Mouse (Mus musculus) adrenal gland, postnatal 25 days (tissue): Measurements from ENCODE around the gene Mettl11b. TPM values are rescaled to one million over a fixed set of nuclear protein-coding genes. Genes with fewer than 3 reads are reported as not detected.
"Not testable (repeated sequence)": the region's sequence is repeated elsewhere in the genome, so short reads cannot be mapped to it uniquely, and the experiment has no call there.

Experiments
- DNase-seq: peaks from one replicate; pipeline ENCODE4 v3.0.0; 2021; ENCODE audit warnings: mixed read lengths
- long read RNA-seq: library from polyadenylated mRNA; stranded (forward); transcript quantifications from one replicate; pipeline ENCODE4 v2.0.0, GENCODE M21; 2021
- total RNA-seq: library from RNA; stranded (reverse); gene quantifications from 2 replicates; pipeline ENCODE4 v1.2.3, GENCODE M21; 2021

The Mettl11b gene
- total RNA-seq = not detected in 2 replicates
- long read RNA-seq = 0 reads

DNA sequence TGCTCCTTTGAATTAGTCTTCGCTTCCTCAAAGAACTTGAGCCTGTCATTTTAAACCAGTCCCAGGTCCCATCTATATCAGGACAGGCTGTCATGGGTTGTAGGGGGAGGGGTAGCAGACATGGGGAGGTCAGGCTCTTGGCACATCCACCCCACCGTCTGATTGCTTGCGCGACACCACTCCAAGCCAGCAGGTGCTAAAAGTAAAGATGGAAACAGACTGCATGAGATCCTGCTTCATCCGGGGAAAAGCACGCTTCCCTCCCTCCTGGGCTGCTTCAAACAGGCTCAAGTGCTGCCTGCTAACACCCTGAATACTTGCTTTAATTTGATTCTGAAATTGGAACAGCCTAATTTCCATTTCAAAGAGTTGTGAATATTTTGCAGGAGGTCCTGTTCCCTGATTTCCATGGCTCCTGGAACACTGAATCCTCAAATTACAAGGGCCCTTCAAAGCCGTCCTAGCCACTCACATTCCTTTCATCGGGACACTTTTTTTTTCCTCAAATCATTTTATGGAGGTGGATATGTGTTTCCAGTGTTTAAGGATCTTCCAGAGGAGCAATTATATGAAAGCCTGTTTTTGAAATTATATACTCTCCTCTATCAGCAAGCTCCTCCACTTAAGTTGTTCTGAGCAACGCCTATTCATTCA lies at the start of gene Mettl11b:
Mettl11b (minus strand) TSS at position 127 of the 654 bp plus-strand sequence.
- no peak for DNase-seq

DNA sequence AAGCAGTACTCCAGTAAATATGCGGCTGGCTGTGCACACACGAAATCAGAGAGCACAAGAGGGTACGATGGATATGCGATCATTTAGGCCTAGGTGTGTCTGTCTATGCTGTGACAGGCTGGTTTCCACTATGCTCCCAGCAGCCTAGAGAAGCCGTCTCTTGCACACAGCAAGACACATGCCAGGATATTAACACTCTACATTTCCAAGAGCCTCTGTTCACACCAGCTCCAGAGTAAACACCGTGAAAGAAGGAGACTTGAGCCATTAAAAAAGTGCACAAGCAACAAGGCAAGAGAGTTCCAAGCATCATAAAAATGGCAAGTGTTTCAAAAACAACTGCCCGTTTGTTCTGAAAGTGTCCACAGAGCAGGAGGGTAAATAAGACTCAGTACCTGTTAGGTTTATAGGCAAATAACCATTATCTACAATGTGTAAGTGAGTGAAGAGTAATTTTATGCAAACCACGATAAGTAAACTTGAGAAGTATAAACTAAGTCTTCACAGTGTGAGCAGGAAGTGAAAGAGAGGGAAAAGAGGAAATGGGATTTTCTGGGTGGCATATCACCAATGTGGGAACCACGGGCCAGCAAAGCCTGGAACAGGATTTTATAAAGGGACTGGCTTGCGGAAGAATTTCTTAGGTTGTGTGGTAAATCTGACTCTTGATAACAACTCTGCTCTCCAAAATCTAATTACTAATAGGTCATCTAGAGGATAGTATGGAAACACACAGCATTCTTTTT lies 32.6 kb upstream of the Mettl11b start:
- no peak for DNase-seq

DNA sequence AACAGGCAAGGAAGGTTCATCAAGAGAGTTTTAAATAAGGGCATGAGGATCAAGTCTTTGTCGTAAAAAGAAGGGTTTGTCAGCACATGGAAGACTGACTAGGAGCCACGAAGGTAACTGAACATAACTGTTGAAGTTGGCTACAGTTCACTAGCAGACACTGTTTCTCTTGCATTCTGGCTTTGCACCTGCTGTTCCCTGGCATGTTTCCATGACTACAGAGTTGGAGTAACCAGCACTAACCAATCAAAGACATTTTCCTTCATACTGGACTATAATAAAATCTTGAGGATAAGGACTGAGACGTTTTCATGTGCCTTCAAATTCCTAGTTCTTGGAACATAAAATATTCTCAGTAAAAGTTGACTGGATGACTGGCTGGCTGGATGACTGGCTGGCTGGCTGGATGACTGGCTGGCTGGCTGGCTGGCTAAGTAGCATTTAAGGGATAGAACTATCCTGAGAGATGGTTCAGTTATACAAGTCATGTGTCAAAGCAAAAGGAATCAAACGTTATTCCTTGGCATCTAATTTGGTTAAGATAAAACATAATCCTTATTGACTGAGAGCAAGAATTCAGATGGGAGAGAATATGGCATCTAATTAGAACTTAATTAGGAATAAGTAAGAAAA lies 26.4 kb upstream of the Mettl11b start:
- DNase-seq = no peak

DNA sequence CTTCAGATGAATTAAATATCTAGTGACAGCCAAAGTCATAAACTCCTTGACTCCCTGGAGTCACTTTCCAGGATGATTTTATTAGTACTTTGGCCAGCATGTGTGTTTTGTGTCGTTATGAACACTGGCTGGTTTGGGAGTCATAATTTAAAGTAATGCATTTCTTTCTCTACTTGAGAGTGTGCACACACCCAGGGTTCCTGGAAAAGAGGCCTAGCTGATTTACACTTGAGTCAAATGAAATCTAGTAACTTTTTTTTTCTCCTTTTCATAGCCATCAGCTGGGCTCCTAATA lies 12.2 kb upstream of the Mettl11b start:
- no peak for DNase-seq

DNA sequence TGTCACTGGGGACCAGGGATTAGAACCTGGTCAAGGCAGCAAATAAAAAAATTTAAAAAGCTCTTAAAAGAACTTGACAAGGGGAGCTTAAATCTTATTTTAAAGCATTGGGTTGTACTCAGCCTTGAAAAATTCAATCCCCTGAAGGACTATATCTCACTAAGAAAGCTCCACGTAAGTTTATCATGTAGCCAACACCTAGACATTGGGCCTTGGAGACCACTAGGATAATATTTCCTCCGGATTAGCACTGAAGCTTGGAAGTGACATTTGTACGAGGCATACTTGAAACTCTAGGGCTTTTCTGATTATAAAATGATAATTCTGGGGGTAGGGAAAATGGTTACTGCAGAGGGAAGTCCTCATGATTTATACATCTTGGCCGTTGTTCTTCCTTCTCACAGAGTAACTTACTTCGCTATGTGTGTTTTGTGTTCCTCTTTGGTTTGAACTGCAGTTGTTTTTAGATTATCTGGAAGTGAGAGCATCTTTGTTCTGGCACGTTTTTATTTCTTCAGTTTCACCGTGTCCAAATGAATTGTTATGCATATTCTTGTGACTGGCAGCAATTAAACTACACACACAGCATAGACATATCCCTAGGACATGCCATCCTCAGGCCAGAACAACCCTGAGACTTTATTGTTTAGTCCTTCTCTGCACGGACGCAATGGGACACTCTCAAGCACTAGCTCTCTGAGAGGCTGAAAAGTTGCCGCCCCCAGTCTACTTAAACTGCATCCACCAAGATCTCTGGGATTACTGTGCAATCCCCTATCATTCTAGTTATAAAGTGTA lies 11.6 kb upstream of the Mettl11b start:
- no peak for DNase-seq

DNA sequence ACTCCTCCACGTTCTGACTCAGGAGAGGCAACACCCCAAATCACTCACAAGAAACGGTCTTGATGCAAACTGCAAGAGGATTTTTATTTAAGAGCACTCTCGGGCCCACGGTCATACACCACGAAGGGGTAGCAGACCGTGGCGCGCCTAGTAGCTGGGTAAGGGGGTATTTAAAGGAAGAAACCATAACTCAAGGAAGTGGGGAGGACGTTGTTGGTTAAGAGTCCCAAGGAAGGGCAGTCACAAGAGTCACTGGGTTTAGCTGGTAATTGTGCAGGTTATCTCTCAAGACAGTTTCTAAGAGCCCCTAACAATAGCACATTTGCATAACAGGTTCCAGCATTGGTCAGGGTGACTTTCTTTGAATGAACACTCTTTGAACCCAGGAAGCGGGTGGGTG lies 6.1 kb upstream of the Mettl11b start:
- DNase-seq = not testable (repeated sequence)

DNA sequence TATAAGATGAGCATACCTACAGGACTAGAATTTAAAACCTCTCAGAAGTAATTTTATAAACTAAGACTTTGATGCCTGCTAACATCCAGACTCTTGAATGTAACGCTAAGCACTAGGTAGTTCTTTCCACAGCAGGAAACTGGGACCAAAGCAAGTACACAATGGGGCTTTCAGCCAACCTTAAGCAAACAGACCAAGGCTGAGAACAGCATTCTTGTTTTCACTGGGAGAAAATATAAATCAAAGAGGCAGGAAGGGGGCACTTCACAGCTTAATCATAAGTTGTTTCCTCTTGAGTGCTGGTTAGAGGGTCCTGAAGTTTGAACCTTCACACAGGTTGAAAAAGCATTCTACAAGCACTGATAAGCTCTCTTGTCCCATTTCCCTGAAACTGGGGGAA lies 1.1 kb downstream of the Mettl11b start:
- DNase-seq = no peak

DNA sequence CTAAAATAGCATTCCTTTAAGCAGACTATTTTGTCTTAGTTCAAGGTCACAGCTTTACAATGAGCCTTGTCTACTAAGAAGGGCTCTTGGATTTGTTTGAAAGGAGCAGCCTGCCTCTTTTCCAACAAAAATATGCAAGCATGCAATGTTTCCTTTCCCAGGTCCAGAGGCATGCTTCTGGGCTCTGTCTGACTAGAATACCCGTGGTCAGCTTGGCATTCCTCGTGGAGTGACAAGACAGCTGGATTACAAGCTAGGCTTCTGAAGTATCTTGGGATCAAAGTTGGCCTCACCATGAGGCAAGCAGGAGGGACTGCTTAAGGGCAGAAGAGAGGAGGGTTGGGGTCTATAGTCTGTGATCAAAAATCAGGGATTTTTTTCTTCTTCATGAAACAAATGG lies 16.4 kb downstream of the Mettl11b start:
- DNase-seq = no peak

DNA sequence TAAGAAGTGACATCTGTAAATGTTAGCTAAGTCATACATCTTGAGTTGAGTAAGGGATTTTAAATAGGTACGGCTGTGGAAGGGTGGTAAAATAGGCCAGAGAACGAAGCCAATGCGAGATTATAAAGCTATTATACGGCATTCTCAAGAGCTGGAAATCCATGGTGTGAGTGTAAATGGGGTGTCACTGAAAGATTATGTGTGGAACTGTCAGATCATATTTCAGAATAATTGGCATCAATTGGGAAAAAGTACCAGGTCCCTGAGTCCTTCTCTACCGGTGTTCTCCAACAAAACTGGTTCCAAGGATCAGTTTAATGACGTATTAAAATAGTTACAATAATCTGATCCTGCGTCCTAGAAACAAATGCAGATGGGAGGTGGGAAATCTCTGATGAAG lies 24.5 kb downstream of the Mettl11b start:
- DNase-seq = no peak

DNA sequence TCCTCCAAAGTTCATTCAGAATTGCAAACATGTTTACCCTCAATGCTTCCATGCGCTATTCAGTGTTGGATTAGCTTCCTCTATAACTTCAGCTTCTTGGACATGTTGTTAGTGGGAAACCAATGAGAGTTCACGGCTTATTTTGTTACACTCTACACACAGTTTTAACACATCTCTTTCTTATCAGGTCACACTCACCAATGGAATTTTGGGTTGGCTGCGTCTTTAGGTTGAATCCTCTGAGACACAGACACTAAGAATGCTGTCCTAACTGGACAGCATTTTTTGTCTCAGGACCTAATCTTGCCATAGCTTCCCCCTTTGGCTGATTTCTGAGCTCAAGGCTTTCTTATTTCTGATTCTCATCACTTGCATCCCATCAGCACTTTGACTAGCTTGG lies 25.3 kb downstream of the Mettl11b start:
- no peak for DNase-seq

DNA sequence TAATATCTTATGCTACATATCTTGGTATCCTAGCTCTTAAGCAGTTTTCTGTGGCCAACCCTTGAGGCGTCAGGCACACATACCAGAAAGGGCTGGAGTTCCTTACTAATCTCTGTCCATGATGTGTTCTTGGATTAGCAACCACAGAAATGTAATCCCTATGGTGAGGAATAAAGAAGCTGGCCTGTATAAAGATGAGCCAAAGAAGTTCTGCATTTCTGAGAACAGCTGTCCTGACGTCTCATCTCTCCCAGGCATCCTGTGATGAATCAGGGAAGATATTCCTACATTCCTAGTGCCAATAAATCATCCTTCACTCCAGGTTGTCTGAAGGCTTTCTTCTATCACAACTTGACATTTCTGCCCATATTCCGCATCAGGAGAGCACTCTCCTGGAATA lies 33.2 kb downstream of the Mettl11b start:
- DNase-seq = no peak

DNA sequence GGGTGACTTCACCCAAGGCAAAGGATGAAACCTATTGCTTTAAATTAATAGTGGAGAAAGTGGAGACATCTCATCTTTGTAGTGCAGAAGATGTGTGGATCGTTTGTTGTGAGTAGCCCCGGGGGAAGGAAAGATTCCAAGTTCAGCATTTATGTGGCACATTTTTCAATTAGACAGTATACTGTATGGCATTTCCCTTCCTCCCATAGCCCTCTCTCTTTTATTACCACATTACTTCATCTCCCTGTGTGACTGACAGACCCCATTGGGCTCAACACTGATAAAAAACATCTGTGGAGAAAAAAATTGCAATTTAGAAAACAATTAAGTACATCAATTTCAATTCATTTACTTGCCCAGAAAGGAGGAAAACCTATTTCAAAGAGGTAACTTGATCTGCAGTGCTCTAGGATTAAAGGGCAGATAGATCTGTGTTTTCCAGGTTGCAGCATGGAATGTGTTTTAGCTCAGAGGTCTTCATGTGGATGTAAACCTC lies 42.0 kb downstream of the Mettl11b start:
- DNase-seq = no peak

DNA sequence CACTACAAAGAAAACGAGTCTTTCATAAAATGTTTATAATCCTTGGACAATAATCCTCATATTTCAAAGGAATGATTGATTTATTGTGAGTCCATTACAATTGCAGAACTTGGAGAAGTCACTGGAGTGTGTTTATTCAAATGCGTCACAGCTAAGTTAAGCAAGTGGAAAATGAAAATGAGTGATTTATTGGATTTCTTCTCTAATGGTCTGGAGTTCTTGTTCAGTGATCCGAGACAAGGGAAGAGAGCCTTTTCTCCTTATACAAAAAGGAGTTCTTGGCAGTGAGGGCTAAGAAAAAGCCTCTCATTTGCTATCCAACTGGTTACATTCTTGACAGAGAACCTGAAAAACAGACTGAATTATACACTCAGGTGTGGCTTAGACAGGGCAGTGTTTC lies 42.9 kb downstream of the Mettl11b start:
- no peak for DNase-seq

DNA sequence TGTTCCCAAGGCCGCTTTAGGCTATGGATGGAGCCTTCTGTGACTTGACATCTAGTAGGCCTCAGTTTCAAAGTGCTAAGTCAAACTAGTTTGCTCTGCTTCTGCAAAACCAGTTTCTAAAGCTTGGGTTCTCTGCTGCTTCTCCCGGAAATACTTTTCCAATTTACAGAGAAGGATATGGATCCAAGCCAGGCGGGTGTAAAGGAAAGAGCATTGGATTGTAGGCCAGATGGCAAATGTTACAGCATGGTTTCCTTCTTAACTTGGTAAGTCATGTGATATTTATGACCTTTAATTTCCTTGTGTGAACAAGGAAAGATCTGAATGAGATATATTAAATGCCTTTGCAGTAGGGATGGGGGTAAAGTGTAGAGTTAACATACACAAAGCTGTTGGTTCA lies 52.2 kb downstream of the Mettl11b start:
- no peak for DNase-seq

DNA sequence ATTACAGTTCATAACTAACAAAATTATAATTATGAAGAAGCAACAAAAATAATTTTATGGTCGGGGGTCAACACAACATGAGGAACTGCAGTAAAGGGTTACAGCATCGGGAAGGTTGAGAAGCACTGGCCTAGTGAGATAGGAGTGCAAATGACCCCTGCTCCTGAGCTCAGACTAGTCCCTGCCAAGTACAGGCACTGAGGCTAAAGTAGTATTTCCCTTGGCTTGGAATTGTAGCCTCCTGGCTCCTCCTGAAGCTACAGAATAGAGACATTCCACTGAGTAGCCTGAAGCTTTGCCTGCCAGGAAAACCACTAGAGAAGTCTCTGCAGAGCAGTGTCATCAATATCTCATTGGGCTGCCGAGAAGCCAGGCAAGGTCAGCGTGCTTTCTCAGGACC lies 53.7 kb downstream of the Mettl11b start:
- DNase-seq = no peak

DNA sequence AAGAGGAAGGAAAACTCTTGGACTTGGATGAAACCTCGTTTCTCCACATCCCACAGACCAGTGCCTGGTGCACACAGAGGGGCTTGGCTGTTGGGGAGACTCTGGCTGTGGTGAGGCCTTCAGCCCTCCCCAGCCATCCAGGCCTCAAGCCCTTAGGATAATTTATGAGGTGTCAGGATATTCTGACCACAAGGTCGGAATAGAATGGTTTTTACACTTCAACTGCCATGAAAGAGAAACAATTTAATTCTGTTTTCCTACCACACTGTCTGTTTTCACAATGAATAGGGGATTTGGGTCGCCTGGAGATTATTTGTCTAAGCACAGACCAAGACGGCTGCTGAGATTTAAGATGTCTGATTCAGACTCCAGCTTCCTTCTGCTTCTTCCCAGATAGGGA lies 54.3 kb downstream of the Mettl11b start:
- DNase-seq = no peak

DNA sequence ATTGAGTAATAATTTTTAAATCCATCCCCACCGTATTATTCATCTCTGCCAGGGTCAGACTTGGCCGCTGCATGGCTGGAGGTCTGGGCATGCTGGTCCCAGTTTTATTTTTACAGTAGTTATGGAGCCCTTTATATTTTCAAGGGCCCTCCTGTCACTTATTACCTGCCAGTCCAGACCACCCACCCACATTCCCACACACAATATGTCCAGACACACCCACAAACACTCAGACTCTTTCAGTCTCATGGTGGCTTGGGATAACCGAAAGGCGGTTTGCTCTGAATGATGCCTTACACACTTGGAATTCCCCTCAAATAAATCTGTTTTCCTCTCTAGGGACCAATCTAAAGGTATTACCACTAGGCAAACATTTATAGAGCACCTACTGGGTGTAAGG lies 55.1 kb downstream of the Mettl11b start:
- no peak for DNase-seq

DNA sequence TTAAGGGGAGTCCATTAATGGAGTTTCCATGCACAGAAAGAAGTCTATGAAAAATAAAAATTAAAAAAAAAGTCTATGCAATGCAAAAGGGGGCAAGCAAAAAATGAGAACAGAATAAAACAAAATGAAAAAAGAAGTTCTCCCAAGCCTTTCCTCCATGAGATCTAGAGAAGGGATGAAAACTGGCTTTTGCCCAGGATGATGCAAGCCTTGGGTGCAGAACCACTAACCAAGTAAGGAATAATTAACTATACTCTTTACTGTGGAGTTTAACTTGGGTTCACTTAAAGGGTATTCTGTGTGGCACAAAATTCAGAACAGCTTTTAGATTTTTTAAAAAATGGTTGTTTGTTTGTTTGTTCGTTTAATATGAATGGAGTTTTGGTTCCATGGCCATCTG lies 62.6 kb downstream of the Mettl11b start:
- no peak for DNase-seq

DNA sequence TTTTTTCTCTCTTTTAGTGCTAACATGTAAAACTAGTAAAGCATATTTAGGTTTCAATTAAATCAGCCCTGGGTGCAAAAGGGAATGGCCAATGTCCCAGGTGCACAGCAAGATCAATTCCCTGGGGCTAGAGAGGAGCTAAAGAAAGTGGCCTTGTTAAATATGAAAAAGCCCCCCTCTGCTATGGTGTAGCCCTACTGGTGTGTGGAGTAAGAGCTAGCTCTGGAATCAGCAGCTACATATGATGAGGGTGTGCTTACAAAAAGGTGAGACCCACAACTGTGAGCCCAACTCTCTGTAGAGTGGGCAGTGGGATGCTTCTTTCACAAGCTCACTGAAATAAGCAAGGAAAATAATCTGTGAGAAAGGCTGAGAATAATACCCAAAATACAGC lies 66.5 kb downstream of the Mettl11b start:
- DNase-seq = no peak

DNA sequence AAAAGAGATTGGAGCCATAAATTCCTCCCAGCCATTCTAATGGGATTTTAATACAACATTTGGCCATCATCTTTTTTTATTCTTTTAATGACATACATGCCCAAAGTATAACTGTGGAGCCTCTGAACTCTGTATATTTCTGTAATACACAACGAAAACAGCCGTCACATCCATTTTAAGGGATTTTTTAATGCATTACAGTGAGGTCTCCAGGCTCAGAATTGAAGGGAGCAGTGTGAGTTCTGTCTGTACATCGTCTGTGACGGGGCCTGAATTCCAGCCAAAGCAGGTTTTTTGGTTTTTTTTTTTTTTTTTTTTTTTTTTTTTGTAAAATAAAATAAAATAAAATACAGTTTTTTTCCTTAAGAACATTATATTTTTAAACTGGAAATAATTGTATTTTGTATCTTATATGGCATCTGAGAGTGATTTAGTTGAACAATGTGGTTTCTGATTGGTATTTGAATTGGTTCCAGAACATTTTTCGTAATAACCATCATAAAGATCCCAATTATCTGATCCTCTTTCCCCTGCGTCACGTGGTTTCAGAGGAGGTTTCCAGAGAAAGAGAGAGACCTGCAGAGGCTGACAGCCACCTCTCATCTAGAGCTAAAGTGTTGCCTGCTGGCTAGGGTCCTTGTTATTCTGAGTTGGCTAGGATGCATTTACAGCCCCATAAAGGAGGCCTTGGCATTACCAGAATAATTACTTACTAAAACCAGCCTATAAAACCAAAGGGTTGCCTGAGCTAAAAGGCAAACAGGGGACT lies 67.1 kb downstream of the Mettl11b start:
- DNase-seq = no peak

DNA sequence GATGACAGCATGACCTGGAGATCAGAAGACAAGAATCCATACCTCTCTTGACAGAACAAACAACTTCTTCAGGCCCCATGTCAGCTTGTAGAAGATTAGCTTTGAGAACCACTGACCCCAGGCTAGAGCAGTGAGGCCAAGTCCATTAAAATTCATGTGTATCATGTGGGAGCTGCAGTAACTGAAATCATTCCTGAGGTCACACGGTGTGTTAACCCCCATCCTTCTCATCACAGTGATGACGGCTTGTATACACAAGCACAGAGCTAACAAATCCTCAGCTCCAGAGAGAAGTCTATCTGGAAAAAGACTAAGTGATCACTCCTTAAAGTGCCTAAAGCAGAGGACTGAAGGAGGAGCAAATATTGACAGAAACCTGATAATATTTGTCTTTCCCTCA lies 68.0 kb downstream of the Mettl11b start:
- no peak for DNase-seq

DNA sequence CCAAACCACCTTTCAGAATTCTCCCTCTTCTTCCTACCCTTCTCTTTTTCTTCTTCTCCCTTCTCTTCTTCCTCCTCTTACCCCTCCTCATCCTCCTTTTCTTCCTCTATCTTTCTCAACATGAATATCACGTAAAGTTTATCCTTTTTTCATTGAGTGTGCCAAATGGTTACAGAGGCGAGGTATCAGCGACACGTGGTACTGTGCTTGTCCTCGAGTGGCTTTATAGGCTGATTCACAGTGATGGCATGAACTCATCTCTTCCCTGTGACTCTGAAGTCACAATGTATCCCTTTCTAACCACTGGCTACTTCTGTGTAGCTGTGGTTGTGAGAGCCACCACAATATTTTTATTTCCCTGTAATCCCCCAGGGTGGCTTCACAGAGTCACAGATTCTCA lies 68.6 kb downstream of the Mettl11b start:
- DNase-seq = no peak
